ENCODE assay signal across 8 mouse cellular contexts in genomic region chr6:137142796-137143195, GRCm38 (mm10). TPM values are rescaled to one million over a fixed set of nuclear protein-coding genes. Genes with fewer than 3 reads are reported as not detected.
A peak's percentile ranks its signal among the peaks of the same experiment; 100 is the strongest.
DNase-seq lines count a peak whose midpoint lies in the region; ATAC-seq and TF ChIP-seq lines count a peak whose summit lies in the region.

No protein-coding gene starts in this region.

- no peaks in the 10 kb centered on the region for H3K36me3 ChIP-seq in ES-Bruce4 (ENCODE audit: control insufficient read depth, insufficient read depth, low read length, poor library complexity, severe bottlenecking)
- no peaks in the 10 kb centered on the region for H3K36me3 ChIP-seq in embryonic facial prominence, embryonic 11.5 days (replicated peaks; ENCODE audit: control insufficient read depth, insufficient read depth, low read depth, low read length)
- no peaks in the 10 kb centered on the region for H3K36me3 ChIP-seq in hindbrain, postnatal 0 days (ENCODE audit: insufficient read depth, low read length)

- peak overlapping the region; percentile 36 for H3K4me2 ChIP-seq in embryonic facial prominence, embryonic 11.5 days (ENCODE audit: low read depth, low read length)
- H3K4me2 ChIP-seq in hindbrain, postnatal 0 days (ENCODE audit: low read depth, low read length), result peak overlapping the region; percentile 50

- no peak for TF ChIP-seq CTCF in ES-Bruce4 (IDR thresholded peaks at IDR 0.05; ENCODE audit: low read depth, low read length)
- no peak for TF ChIP-seq CTCF in hindbrain, postnatal 0 days (IDR thresholded peaks at IDR 0.05; ENCODE audit: low read depth)

- DNase-seq in embryonic facial prominence, embryonic 11.5 days (ENCODE audit: low spot score), result peak; percentile 74
- DNase-seq in hindbrain, postnatal 0 days (ENCODE audit: low spot score), result peak; percentile 11
- peak; percentile 63 for DNase-seq in lung, postnatal 10 days
- peak; percentile 79 for DNase-seq in yolk sac, embryonic 10.5 days (ENCODE audit: low spot score)
- no peak for DNase-seq in adrenal gland, adult 8-10 months
- no peak for DNase-seq in cerebellum, adult 9-11 months
- no peak for DNase-seq in layer of hippocampus, adult 9-10 months (ENCODE audit: low spot score)

- ATAC-seq in embryonic facial prominence, embryonic 11.5 days (replicated peaks; ENCODE audit: insufficient number of reproducible peaks, low FRiP score, low TSS enrichment, low read depth), result peak; percentile 86
- ATAC-seq in hindbrain, postnatal 0 days, result peak; percentile 50; the same call in 1 of the 2 replicates

- no peak for TF ChIP-seq EP300 in ES-Bruce4 (IDR thresholded peaks at IDR 0.05; ENCODE audit: insufficient read depth, low read depth, low read length)

- WGBS in embryonic facial prominence, embryonic 11.5 days, result 0% methylated on average over 9 of the region's 11 CpGs
- 6% methylated on average over 11 of the region's 11 CpGs for WGBS in hindbrain, postnatal 0 days

- no peaks in the 10 kb centered on the region for H3K4me1 ChIP-seq in ES-Bruce4 (ENCODE audit: control insufficient read depth, insufficient read depth, low read length)
- H3K4me1 ChIP-seq in embryonic facial prominence, embryonic 11.5 days (ENCODE audit: control insufficient read depth, insufficient read depth, low read length), result no peaks in the 10 kb centered on the region
- H3K4me1 ChIP-seq in hindbrain, postnatal 0 days (ENCODE audit: insufficient read depth, low read length), result no peaks in the 10 kb centered on the region

- H3K27ac ChIP-seq in ES-Bruce4 (ENCODE audit: insufficient read depth, low read length), result no peak overlapping the region
- 0 out of 2 replicates have a peak overlapping the region, but pooled peaks have one; percentile 7 for H3K27ac ChIP-seq in embryonic facial prominence, embryonic 11.5 days (replicated peaks; ENCODE audit: low read depth, low read length)
- no peak overlapping the region for H3K27ac ChIP-seq in hindbrain, postnatal 0 days

- TF ChIP-seq POLR2A in ES-Bruce4 (IDR thresholded peaks at IDR 0.05; ENCODE audit: insufficient read depth, low read length), result no peak

- H3K9ac ChIP-seq in ES-Bruce4 (ENCODE audit: low read depth, poor library complexity, severe bottlenecking), result peak overlapping the region; percentile 43; the same call in 1 of the 2 replicates
- peak overlapping the region; percentile 25; the same call in 1 of the 2 replicates for H3K9ac ChIP-seq in embryonic facial prominence, embryonic 11.5 days (replicated peaks; ENCODE audit: low read length)
- no peak overlapping the region for H3K9ac ChIP-seq in hindbrain, postnatal 0 days (replicated peaks; ENCODE audit: low read length)

- H3K27me3 ChIP-seq in ES-Bruce4 (ENCODE audit: control insufficient read depth, insufficient read depth, low read length, poor library complexity, severe bottlenecking), result no peaks in the 10 kb centered on the region
- H3K27me3 ChIP-seq in embryonic facial prominence, embryonic 11.5 days (ENCODE audit: control insufficient read depth, insufficient read depth, low read length), result no peaks in the 10 kb centered on the region
- H3K27me3 ChIP-seq in hindbrain, postnatal 0 days (ENCODE audit: insufficient read depth, low read length), result no peaks in the 10 kb centered on the region

- H3K4me3 ChIP-seq in ES-Bruce4 (ENCODE audit: low read depth, low read length), result no peak overlapping the region
- H3K4me3 ChIP-seq in embryonic facial prominence, embryonic 11.5 days (ENCODE audit: low read depth, low read length), result 0 out of 2 replicates have a peak overlapping the region, but pooled peaks have one; percentile 5
- no peak overlapping the region; the same call in 1 of the 2 replicates for H3K4me3 ChIP-seq in hindbrain, postnatal 0 days (ENCODE audit: low read length)

- no peaks in the 10 kb centered on the region for H3K9me3 ChIP-seq in ES-Bruce4 (replicated peaks; ENCODE audit: control insufficient read depth, insufficient read depth, low read length, poor library complexity, severe bottlenecking)
- no peaks in the 10 kb centered on the region for H3K9me3 ChIP-seq in embryonic facial prominence, embryonic 11.5 days (replicated peaks; ENCODE audit: control insufficient read depth, low read length)
- H3K9me3 ChIP-seq in hindbrain, postnatal 0 days (ENCODE audit: low read length), result no peaks in the 10 kb centered on the region

RNA-seq across cellular contexts. Expression of gene Rerg, which starts 27.5 kb away (rescaled TPM):
- polyA plus RNA-seq in ES-Bruce4 (2011; ENCODE audit: insufficient read depth, insufficient read length, low read depth, missing spikeins), result 0.53 TPM in 1 of 2 replicates, not detected in the other
- 7.6 and 8.3 TPM in 2 replicates for polyA plus RNA-seq in embryonic facial prominence, embryonic 11.5 days (2014; fragmentation: Nextera tagmentation; extraction: Ambion mirVana)
- total RNA-seq in hindbrain, postnatal 0 days (2014; rRNA removed), result 1.2 and 1.6 TPM in 2 replicates
- 7.3 and 7.6 TPM in 2 replicates for polyA plus RNA-seq in hindbrain, postnatal 0 days (2015; fragmentation: Nextera tagmentation; extraction: Ambion mirVana)
- total RNA-seq in adrenal gland, adult 8-10 months (2022), result 100 to 1,000 TPM; 112 to 256 (median 151) TPM

Comparison
In these comparisons a context has a peak if more than half of its experiments do, and no peak if none do; other contexts are left out.
1. DNase-seq: peak in embryonic facial prominence, embryonic 11.5 days (single experiment), hindbrain, postnatal 0 days (single experiment), lung, postnatal 10 days (single experiment) and yolk sac, embryonic 10.5 days (single experiment); none in adrenal gland, adult 8-10 months (single experiment), cerebellum, adult 9-11 months (single experiment) and layer of hippocampus, adult 9-10 months (single experiment).